Mouse (Mus musculus): ENCODE data around the gene Ahnak2. TPM values are rescaled to one million over a fixed set of nuclear protein-coding genes. Genes with fewer than 3 reads are reported as not detected.

The Ahnak2 gene
- total and polyA plus RNA-seq, 2 experiments from 2014 or later, result 2.4 to 10.5 TPM

DNA sequence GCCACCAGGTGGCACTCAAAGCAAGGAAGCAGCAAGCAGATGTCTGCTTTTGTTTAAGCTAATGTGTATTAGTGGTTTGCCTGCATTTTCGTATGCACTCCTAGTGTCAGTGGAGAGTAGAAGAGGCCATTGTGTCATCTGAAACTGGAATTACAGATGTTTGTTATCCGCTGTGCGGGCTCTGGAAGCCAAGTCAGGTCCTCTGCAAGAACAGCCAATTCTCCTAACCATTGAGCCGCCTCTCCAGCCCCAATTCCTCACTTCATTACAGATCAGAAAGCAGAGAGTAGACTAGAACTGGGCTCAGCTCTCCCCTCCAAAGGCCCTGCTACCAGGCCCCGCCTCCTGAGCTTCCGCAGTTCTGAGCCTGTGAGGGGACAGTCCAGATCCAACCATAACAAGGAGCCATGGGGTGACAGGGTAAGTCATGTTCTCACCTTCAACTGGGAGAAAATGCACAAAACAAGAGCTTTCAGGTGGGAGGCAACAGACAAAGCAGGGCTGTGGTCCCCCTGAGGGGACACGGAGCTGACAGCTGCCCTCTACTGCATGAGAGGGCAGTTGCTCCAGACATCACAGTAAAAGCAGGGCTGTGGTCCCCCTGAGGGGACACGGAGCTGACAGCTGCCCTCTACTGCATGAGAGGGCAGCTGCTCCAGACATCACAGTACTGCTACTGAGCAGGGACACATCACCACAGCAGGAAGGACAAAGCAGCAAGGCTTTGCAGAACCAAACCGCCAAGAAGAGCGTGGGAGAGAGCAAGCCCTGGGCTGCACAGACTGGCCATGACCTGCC, 55.5 kb downstream of the Ahnak2 start:
- TF ChIP-seq CTCF (IDR thresholded peaks at IDR 0.05; ENCODE audit: low read depth) (peak; percentile 84), EP300 (IDR thresholded peaks at IDR 0.05; ENCODE audit: low read depth) (no peak)
- H3K4me1 ChIP-seq (ENCODE audit: control insufficient read depth, insufficient read depth), result peaks cover 11% of the 10 kb centered on the region; the same call in 1 of the 2 replicates
- H3K4me3 ChIP-seq (ENCODE audit: low read depth, low read length), result no peak overlapping the region
- peak overlapping the region; percentile 25 for H3K27ac ChIP-seq (ENCODE audit: low read depth)
- no peak overlapping the region; the same call in 1 of the 2 replicates for H3K4me2 ChIP-seq (ENCODE audit: low read depth, low read length)
- H3K9me3 ChIP-seq (replicated peaks; ENCODE audit: control insufficient read depth, low read length), result no peaks in the 10 kb centered on the region
- ATAC-seq (ENCODE audit: insufficient read depth, low read depth), result peak; percentile 27; the same call in 1 of the 2 replicates
- H3K9ac ChIP-seq (replicated peaks; ENCODE audit: low read depth, low read length), result no peak overlapping the region
- 0 out of 2 replicates have a peak, but pooled peaks cover 2% of the 10 kb centered on the region for H3K27me3 ChIP-seq (ENCODE audit: control insufficient read depth, insufficient read depth, low read length)
- DNase-seq (ENCODE audit: low spot score), result peak; percentile 84
- no peaks in the 10 kb centered on the region for H3K36me3 ChIP-seq (replicated peaks; ENCODE audit: control insufficient read depth, insufficient read depth, low read length)
- WGBS, result 21% methylated on average over 10 of the region's 10 CpGs

DNA sequence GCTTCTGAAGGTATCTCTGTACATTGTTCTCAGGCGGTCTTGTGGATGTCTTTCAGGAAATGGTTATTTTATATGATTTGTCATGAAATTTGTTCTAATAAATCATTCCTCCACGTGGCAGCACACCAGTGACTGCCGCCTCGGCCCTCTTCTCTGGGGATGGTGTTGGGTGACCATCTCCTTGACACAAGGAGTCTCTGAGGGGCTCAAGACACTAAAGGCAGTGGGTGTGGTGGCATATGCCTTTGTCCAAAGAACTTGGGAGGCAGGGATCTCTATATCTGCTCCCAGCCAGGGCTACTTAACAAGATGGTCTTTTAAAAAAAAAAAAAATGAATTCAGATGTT, 56.0 kb downstream of the Ahnak2 start:
- ATAC-seq (ENCODE audit: insufficient read depth, low read depth), result no peak
- H3K27ac ChIP-seq (ENCODE audit: low read depth), result no peak overlapping the region

DNA sequence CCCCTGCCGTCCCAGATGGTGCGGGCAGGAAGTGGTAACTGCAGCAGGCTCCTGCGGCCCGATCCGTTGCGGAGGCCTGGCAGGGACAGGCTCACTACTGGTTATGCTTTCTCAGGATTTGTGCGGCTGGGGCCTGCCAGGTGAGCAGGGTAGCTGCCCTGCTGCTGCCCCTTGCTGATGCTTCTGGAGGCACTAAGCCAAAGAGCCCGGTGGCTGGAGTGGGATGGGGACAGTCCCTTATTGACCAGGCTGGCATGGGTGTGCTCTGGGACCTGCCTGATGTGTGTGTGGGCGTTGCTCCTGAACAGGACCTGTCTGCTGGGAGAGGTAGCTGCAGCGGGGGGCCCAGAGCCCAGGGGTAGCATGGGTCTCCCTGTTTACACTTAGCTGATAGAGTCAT, 56.7 kb downstream of the Ahnak2 start:
- H3K9me3 ChIP-seq (replicated peaks; ENCODE audit: control insufficient read depth, low read length), result no peaks in the 10 kb centered on the region
- peaks cover 11% of the 10 kb centered on the region; the same call in 1 of the 2 replicates for H3K4me1 ChIP-seq (ENCODE audit: control insufficient read depth, insufficient read depth)
- TF ChIP-seq EP300 (IDR thresholded peaks at IDR 0.05; ENCODE audit: low read depth) (no peak), CTCF (IDR thresholded peaks at IDR 0.05; ENCODE audit: low read depth) (no peak)
- 91% methylated on average over 10 of the region's 10 CpGs for WGBS
- H3K4me3 ChIP-seq (ENCODE audit: low read depth, low read length), result no peak overlapping the region
- no peaks in the 10 kb centered on the region for H3K36me3 ChIP-seq (replicated peaks; ENCODE audit: control insufficient read depth, insufficient read depth, low read length)
- no peak overlapping the region for H3K4me2 ChIP-seq (ENCODE audit: low read depth, low read length)
- no peaks in the 10 kb centered on the region for H3K27me3 ChIP-seq (ENCODE audit: control insufficient read depth, insufficient read depth, low read length)
- no peak overlapping the region for H3K9ac ChIP-seq (replicated peaks; ENCODE audit: low read depth, low read length)
- DNase-seq (ENCODE audit: low spot score) (no peak), ATAC-seq (ENCODE audit: insufficient read depth, low read depth) (no peak)
- no peak overlapping the region for H3K27ac ChIP-seq (ENCODE audit: low read depth)

More for the DNA sequence above, 56.0 kb downstream of the Ahnak2 start:
- Histone ChIP-seq H3K4me2 (ENCODE audit: low read depth, low read length) (no peak overlapping the region), H3K4me3 (ENCODE audit: low read depth, low read length) (no peak overlapping the region), H3K9me3 (replicated peaks; ENCODE audit: control insufficient read depth, low read length) (no peaks in the 10 kb centered on the region), H3K27me3 (ENCODE audit: control insufficient read depth, insufficient read depth, low read length) (0 out of 2 replicates have a peak, but pooled peaks cover 2% of the 10 kb centered on the region), H3K9ac (replicated peaks; ENCODE audit: low read depth, low read length) (no peak overlapping the region), H3K4me1 (ENCODE audit: control insufficient read depth, insufficient read depth) (peaks cover 11% of the 10 kb centered on the region; the same call in 1 of the 2 replicates), H3K36me3 (replicated peaks; ENCODE audit: control insufficient read depth, insufficient read depth, low read length) (no peaks in the 10 kb centered on the region)
- 74% methylated on average over 4 of the region's 4 CpGs for WGBS
- no peak for TF ChIP-seq EP300 (IDR thresholded peaks at IDR 0.05; ENCODE audit: low read depth)
- TF ChIP-seq CTCF (IDR thresholded peaks at IDR 0.05; ENCODE audit: low read depth), result no peak
- DNase-seq (ENCODE audit: low spot score), result no peak

- TF ChIP-seq EP300 (IDR thresholded peaks at IDR 0.05; ENCODE audit: low read depth) (no peak), CTCF (IDR thresholded peaks at IDR 0.05; ENCODE audit: low read depth) (no peak)
- 0 out of 2 replicates have a peak, but pooled peaks cover 4% of the 10 kb centered on the region for H3K36me3 ChIP-seq (replicated peaks; ENCODE audit: control insufficient read depth, insufficient read depth, low read length)
- WGBS, result 78% methylated on average over 10 of the region's 10 CpGs
- no peak overlapping the region for H3K27ac ChIP-seq (ENCODE audit: low read depth)
- ATAC-seq (ENCODE audit: insufficient read depth, low read depth), result no peak
- DNase-seq (ENCODE audit: low spot score), result no peak
- H3K4me2 ChIP-seq (ENCODE audit: low read depth, low read length), result no peak overlapping the region
- no peaks in the 10 kb centered on the region for H3K9me3 ChIP-seq (replicated peaks; ENCODE audit: control insufficient read depth, low read length)
- peaks cover 11% of the 10 kb centered on the region; the same call in 1 of the 2 replicates for H3K4me1 ChIP-seq (ENCODE audit: control insufficient read depth, insufficient read depth)
- no peak overlapping the region for H3K9ac ChIP-seq (replicated peaks; ENCODE audit: low read depth, low read length)
- H3K4me3 ChIP-seq (ENCODE audit: low read depth, low read length), result no peak overlapping the region
- H3K27me3 ChIP-seq (ENCODE audit: control insufficient read depth, insufficient read depth, low read length), result no peaks in the 10 kb centered on the region
These were observed 57.4 kb downstream of the Ahnak2 start for GRCm38 (mm10) chr12:112744891-112745580.

GRCm38 (mm10) chr12:112744211-112744610, 58.2 kb downstream of the Ahnak2 start:
- WGBS, result 73% methylated on average over 11 of the region's 11 CpGs
- TF ChIP-seq CTCF (IDR thresholded peaks at IDR 0.05; ENCODE audit: low read depth) (no peak), EP300 (IDR thresholded peaks at IDR 0.05; ENCODE audit: low read depth) (no peak)
- H3K4me2 ChIP-seq (ENCODE audit: low read depth, low read length), result no peak overlapping the region
- H3K4me3 ChIP-seq (ENCODE audit: low read depth, low read length), result no peak overlapping the region
- ATAC-seq (ENCODE audit: insufficient read depth, low read depth), result no peak
- peaks cover 11% of the 10 kb centered on the region; the same call in 1 of the 2 replicates for H3K4me1 ChIP-seq (ENCODE audit: control insufficient read depth, insufficient read depth)
- no peak for DNase-seq (ENCODE audit: low spot score)
- no peak overlapping the region for H3K27ac ChIP-seq (ENCODE audit: low read depth)
- H3K27me3 ChIP-seq (ENCODE audit: control insufficient read depth, insufficient read depth, low read length), result no peaks in the 10 kb centered on the region
- 0 out of 2 replicates have a peak, but pooled peaks cover 4% of the 10 kb centered on the region for H3K36me3 ChIP-seq (replicated peaks; ENCODE audit: control insufficient read depth, insufficient read depth, low read length)
- H3K9me3 ChIP-seq (replicated peaks; ENCODE audit: control insufficient read depth, low read length), result no peaks in the 10 kb centered on the region
- no peak overlapping the region for H3K9ac ChIP-seq (replicated peaks; ENCODE audit: low read depth, low read length)

Data from heart, postnatal 0 days (tissue).